Mouse (Mus musculus) layer of hippocampus, postnatal 10 days (tissue): Measurements from ENCODE around the gene Prph. TPM values are rescaled to one million over a fixed set of nuclear protein-coding genes. Genes with fewer than 3 reads are reported as not detected.

Source experiments
- DNase-seq, 2 experiments: peaks; one replicate each; pipeline ENCODE4 v3.0.0; 2021; ENCODE audit warnings: low spot score in 2 of 2
- long read RNA-seq: library from polyadenylated mRNA; stranded (forward); transcript quantifications from one replicate; pipeline ENCODE4 v2.0.0, GENCODE M21; 2023
- total RNA-seq, 2 experiments: library from RNA; stranded (reverse); gene quantifications; 2 replicates each; pipeline ENCODE4 v1.2.3; 2021

The Prph gene
- total RNA-seq, result 10 to 100 TPM in 1 of 2 experiments, 1 to 10 TPM in 1; 9.1 to 13.2 TPM
- long read RNA-seq, transcript Prph-201 (9 exons, 1,757 nt), result major isoform, 9 of 18 reads
- long read RNA-seq, partial matches to known transcripts, result 4 of 18 reads
- long read RNA-seq, other reads (novel, unspliced or antisense), result 5 of 18 reads

- DNase-seq, result no peak
Measured at GRCm38 (mm10) chr15:99055040-99055439, at the start of gene Prph. Prph (plus strand) TSS chr15:99055174.

GRCm38 (mm10) chr15:99008801-99009241 is 46.2 kb upstream of the Prph start:
- no peak for DNase-seq

GRCm38 (mm10) chr15:99010896-99011295 is 44.1 kb upstream of the Prph start:
- no peak for DNase-seq

GRCm38 (mm10) chr15:99011946-99012345 is 43.0 kb upstream of the Prph start:
- no peak for DNase-seq

DNA sequence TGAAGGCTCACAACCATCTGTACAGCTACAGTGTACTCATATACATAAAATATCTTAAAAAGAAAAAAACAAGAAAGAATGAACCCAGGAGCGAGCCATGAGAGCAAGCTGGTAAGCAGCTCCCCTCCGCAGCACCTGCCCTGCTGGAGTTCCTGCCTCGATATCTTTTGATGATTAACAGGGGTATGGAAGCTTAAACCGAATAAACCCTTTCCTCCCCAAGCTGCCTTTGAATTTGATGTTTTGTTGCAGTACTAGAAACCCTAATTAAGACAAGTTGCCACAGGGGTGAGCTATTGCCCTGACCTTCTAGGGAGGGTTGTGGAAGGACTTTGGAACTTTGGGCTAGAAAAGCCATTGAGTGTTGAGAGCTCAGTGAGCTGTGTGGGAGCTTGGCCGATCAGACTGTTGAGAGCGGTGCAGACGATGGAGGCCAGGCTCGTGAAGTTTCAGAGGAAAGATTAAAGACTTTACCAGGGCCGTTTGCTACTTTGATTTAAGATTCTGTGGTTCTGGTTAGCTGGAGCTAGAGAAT is 40.4 kb upstream of the Prph start:
- DNase-seq, result no peak

DNA sequence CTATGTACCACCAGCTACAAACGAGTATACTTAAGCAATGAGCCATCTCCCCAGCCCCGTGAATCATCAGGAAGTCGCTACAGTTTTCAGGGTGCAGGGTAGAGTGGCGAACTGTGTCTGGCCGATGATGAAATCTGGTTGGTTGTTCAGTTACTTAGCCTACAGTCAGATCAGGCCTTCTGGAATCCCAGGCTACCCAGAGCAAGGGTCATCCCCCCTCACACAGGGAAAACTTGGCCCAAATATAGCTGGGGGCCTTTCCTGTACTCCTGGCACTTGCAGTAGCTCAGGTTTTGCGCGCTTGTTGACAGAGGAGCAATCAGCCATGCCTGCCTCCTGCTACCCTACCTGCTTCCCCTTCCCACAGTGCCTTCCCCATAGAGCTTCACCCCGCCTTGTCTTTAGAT is 37.6 kb upstream of the Prph start:
- DNase-seq, result no peak

DNA sequence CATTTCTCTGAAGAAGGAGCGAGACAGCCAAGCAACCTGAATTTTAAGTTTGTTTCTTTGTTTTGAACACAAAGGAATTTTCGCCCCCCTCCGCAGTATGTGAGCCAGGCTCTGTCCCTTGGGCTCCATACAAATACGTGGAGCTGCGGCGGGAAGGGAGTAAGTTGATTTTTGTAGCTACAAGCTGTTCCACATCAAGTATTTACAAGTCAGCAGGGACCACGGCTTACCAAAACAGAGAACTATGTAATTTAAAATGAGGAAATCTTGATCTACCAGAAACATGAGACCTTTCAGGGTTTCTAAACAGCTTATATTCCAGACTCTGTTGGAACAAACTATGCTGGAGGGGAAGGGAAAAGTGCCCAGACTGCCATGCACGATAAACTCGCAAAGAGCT is 37.0 kb upstream of the Prph start:
- DNase-seq, result no peak

GRCm38 (mm10) chr15:99018630-99019029 is 36.3 kb upstream of the Prph start:
- DNase-seq, result no peak

DNA sequence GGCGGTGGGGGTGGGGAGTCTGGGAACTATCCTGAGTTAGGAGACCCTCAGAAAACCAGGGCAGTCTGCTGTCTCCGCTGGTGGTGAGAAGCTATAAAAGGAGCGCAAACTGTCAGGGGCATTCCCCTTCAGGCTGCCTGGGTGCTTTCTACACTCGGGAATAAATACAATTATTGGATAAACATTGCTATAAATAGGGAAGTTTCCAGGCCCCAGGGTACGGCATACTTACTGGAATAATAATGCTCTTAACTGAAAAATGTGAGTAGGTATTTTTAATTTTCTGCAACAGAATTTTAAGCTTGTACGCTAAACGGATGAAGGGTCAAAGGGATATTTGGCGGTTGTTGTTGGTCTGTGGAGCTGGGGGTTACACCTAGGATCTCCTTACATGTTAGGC is 35.5 kb upstream of the Prph start:
- no peak for DNase-seq

DNA sequence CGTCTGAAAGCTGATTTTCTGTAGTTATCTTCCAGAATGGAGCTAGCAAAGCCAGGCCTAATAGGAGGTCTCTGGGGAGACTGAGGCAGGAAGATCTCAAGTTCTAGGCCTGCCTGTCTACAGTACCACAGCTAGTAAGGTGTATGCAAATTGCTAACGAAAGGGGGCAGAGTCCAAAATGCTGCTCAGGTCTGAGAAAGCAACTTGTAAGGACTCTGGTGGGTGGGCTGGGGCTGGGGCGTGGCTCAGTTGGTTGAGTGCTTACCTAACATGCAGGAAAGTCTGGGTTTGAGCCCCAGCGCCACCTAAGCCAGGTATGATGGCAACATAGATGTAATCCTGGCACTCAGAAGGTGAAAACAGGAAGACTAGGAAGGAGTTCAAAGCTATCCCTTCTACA is 34.8 kb upstream of the Prph start:
- no peak for DNase-seq

DNA sequence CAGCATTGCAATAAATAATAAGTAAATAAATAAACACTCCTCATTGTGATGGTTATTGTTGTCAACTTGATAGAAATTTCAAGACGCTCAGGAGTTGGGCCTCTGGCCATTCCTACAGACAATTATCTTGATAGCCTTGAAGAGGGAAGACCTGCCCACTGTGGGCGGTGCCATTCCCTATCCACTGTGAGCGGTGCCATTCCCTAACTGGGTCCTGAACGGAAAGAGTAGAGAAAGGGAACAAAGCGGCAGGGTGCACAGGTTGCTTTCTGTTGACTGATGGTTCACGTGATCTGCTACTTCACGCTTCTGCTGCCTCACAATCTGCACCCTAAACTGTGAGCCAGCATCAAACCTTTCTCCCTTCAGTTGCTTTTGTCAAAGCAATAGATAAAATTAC is 33.7 kb upstream of the Prph start:
- no peak for DNase-seq

DNA sequence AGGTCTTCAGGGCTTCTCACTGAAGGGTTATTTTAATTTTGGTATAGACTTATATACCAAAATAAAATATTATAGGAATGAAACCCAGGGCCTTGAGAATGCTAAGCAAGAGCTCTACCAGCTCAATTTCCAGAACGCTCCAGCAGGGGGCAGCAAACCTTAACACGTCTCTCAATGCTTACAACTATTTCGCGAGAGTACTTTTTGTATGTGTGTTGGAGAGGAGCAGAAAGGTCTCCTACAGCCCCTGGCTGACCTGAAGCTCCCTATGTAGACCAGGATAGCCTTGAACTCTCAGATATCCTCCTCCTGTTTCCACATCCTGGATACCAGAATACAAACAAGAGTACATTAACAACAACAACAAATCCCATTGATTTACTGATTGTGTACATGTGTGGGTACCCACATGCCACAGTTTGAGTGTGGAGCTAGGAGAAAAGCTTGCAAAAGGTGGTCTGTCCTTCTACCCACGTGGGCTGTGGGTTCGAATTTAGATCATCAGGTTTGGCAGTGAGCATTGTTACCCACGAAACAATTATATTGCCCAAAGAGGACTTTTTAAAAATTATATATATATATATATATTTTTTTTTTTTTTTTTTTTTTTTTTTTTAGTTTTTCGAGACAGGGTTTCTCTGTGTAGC is 30.2 kb upstream of the Prph start:
- peak; percentile 86 for DNase-seq

- no peak for DNase-seq
Measured at GRCm38 (mm10) chr15:99025414-99025813, 29.6 kb upstream of the Prph start.

- no peak for DNase-seq
Measured at GRCm38 (mm10) chr15:99026259-99026658, 28.7 kb upstream of the Prph start.

DNA sequence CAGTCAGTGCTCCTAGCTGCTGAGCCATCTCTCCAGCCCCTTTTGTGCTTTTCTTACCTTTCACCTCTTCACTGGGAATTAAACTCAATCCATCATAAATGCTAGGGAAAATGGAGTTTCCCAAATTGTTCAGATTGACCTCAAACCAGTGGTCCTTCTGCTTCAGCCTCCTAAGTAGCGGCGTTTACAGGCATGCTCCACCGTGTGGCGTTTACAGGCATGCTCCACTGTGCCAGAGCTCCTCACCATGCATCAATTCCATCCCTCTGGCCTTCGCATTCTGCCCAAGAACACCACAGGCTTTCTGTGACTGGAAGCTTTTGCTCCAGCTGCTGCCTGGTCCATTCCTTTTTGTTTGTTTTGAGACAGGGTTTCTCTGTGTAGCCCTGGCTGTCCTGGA is 27.9 kb upstream of the Prph start:
- no peak for DNase-seq

DNA sequence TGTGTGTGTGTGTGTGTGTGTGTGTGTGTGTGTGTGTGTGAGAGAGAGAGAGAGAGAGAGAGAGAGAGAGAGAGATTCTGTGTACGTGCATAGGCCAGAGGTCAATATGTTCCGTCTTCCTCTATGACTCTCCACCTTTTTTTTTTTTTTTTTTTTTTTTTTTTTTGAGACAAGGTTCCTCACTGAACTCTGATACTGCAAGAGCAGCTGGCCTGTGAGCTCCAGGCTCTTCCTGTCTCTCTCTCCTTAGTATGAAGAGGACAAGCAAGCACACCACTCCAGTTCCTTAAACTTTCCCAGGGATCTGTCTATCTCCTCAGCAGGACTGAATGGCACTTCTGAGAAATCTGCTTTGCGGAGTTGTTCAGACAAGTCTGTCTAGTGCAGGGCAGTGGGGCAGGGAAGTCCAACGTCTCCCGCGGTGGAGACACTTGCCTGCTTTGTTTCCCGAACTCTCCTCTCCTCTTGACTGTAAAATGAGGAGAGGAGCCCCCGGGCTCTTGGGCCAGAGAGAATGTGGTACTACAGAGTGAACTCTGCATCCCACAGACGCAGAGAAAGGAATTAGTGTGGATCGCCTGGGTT is 26.0 kb upstream of the Prph start:
- no peak for DNase-seq

DNA sequence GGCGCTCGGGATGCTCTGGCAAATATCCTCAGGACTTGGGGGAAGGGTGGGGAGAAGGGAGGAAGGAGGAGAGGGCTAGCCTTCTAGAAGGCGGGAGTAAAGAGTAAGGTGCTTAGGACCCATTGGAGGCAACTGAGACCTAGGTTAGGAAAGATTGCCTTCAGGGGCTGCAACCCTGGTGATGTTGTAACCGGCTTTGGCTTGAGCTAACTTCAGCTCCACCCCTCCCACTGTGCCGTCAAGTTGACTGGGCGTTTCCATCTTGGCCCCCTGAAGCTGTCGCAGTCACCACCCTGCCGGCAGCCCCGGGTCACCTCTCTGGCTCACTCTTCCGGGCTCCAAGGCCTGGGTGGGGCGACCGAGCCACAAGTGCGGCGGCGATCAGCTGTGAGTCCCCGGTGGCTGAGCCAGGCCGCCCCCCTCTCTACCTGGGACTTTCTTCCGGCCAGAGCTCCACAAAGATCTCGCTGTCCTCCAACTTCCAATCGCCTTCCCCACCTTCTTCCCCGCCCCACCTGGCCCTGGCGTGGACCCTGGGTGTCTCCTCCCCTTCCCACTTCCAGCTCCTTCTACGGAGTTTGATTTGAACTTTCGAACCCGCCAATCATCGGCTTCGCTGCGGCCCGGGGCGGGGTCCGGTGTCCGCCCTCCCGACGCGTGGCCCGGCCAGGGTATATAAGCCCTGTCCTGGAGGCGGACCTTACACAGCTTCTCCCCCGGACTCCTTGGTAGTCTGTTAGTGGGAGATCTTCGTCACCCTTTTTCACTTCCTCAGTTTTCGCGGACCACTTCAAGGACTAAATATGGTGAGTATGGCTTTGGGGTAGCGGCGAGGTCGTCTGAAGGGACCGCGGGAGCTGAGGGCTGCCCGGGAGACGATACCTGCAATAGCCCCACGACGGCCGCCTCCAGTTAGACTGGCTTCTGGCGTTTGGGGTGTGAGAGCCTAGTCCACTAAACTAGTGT is 25.1 kb upstream of the Prph start, which contains the start of gene Tuba1c:
Tuba1c (plus strand) TSS at position 273 of the 966 bp plus-strand sequence.
- peak; percentile 41 to 44 for DNase-seq

GRCm38 (mm10) chr15:99030585-99031387 is 24.2 kb upstream of the Prph start:
- DNase-seq, result no peak

GRCm38 (mm10) chr15:99031388-99031675 is 23.6 kb upstream of the Prph start:
- DNase-seq, result no peak

- DNase-seq, result no peak
Measured at GRCm38 (mm10) chr15:99032041-99032725, 22.8 kb upstream of the Prph start.
